Mouse (Mus musculus): ENCODE measurements at regions not wholly inside any gene's neighbourhood (a gene's known extent, or its start where the extent isn't known, plus 50 kb on each side); places are given as distances from the start of the nearest gene placed in this dataset.

DNA sequence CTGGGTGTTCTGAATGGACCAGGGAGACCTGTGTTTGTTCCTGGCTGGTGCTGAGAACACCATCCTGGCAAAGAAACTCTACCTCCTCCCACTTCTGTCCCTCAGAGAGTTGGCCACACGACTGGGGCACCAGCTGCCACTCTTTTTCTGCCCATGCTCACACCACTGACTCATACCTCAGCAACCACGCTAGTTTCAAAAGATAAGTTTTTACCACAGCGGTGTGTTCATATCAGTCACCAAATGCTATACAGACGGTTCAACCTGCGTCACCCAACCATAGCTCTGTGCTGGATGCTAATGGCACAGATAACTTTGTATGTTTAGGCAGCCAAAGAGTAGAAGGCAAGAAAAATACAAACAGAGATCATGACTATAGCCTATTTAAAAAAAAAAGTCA lies 235.4 kb upstream of the Klf3 start:
- TF ChIP-seq TCF12 (IDR thresholded peaks at IDR 0.05; ENCODE audit: low read depth, low read length) (peak; percentile 90), HCFC1 (IDR thresholded peaks at IDR 0.05; ENCODE audit: low read depth, low read length) (no peak), USF1 (IDR thresholded peaks at IDR 0.05; ENCODE audit: low read depth, low read length) (no peak), POLR2AphosphoS2 (IDR thresholded peaks at IDR 0.05; ENCODE audit: low read length) (no peak), UBTF (IDR thresholded peaks at IDR 0.05; ENCODE audit: borderline replicate concordance, insufficient read depth, low read depth, low read length) (no peak), RAD21 (IDR thresholded peaks at IDR 0.05; ENCODE audit: low read depth, low read length) (no peak)

Data from MEL (cell line).